Mouse (Mus musculus) liver, embryonic 14.5 days (tissue): ENCODE measurements around the gene Chrng. TPM values are rescaled to one million over a fixed set of nuclear protein-coding genes. Genes with fewer than 3 reads are reported as not detected.

Experiments used
- ATAC-seq: fragments of 200-750 bp; cut with Nextera tagmentation; 2 replicates; pipeline ENCODE4 v1.8.0; 2017; ENCODE audit warnings: moderate number of reproducible peaks, mild to moderate bottlenecking, moderate library complexity; ENCODE audit not compliant: insufficient read depth
- DNase-seq, 3 experiments: peaks; one replicate each; pipeline ENCODE4 v3.0.0-alpha.2; 2012 to 2013; ENCODE audit warnings: low read depth in 3 of 3, low spot score in 3 of 3
- H3K27ac ChIP-seq: fragments of 300-500 bp; sonication (generic); 2 replicates; pipeline ENCODE4 v1.5.1; 2014; ENCODE audit warnings: moderate library complexity, mild to moderate bottlenecking, control low read depth, inconsistent platforms
- H3K27me3 ChIP-seq: fragments of 300-500 bp; sonication (generic); 2 replicates; pipeline ENCODE4 v1.6.1; 2014; ENCODE audit warnings: mild to moderate bottlenecking, low read length, moderate library complexity; ENCODE audit not compliant: control insufficient read depth, insufficient read depth
- H3K36me3 ChIP-seq: fragments of 300-500 bp; sonication (generic); replicated peaks from 2 replicates; pipeline ENCODE4 v1.6.1; 2014; ENCODE audit warnings: low read depth; ENCODE audit not compliant: control insufficient read depth, insufficient read depth
- H3K4me1 ChIP-seq, 2 experiments: fragments of 200-500 bp in 1 of 2; fragments of 300-500 bp in 1 of 2; sonication (generic) in 1 of 2; replicated peaks; 2 replicates each; pipeline ENCODE4 v1.6.1; 2012 to 2014; ENCODE audit warnings: antibody characterized with exemption in 1 of 2, inconsistent platforms in 1 of 2, low read length in 1 of 2; ENCODE audit not compliant: control insufficient read depth in 2 of 2, insufficient read depth in 2 of 2
- H3K4me2 ChIP-seq: fragments of 300-500 bp; sonication (generic); 2 replicates; pipeline ENCODE4 v1.6.1; 2014; ENCODE audit warnings: low read depth, mild to moderate bottlenecking, control low read depth, moderate library complexity
- H3K4me3 ChIP-seq, 2 experiments: fragments of 200-500 bp in 1 of 2; fragments of 300-500 bp in 1 of 2; sonication (generic) in 1 of 2; 2 replicates each; pipeline ENCODE4 v1.5.1; 2012 to 2014; ENCODE audit warnings: low read depth in 2 of 2, low read length in 2 of 2, mild to moderate bottlenecking in 2 of 2, control low read depth in 1 of 2, inconsistent platforms in 1 of 2, moderate library complexity in 1 of 2; ENCODE audit not compliant: insufficient read depth in 1 of 2
- H3K9ac ChIP-seq: fragments of 300-500 bp; sonication (generic); replicated peaks from 2 replicates; pipeline ENCODE4 v1.6.1; 2014; ENCODE audit warnings: mild to moderate bottlenecking, control low read depth, moderate library complexity
- H3K9me3 ChIP-seq: fragments of 300-500 bp; sonication (generic); 2 replicates; pipeline ENCODE4 v1.6.1; 2016; ENCODE audit warnings: low read length, mixed read lengths; ENCODE audit not compliant: control insufficient read depth
- CTCF ChIP-seq: IDR thresholded peaks from 2 replicates; pipeline ENCODE4 v1.5.1; 2016; ENCODE audit warnings: antibody characterized with exemption, low read depth, control low read depth
- EP300 ChIP-seq: IDR thresholded peaks from 2 replicates; pipeline ENCODE4 v1.6.1; 2016; ENCODE audit warnings: antibody characterized with exemption, low read depth
- WGBS: fragments of 180-500 bp; shearing (Covaris S2); extraction: QIAGEN DNeasy Blood & Tissue Kit; methylation state at CpG from one replicate; pipeline ENCODE4 v1.1.7; 2014; ENCODE audit not compliant: insufficient replicate concordance; 5-methylcytosine and 5-hydroxymethylcytosine counted together
- polyA plus RNA-seq, 2 experiments: library from polyadenylated mRNA; depleted of rRNA in 1 of 2; stranded (reverse) in 1 of 2; unstranded in 1 of 2; fragments of >200 nt; fragmentation: Nextera tagmentation in 1 of 2; extraction: Ambion mirVana in 1 of 2; gene quantifications; 2 replicates each; pipeline versions ENCODE4 v1.2.1 to v1.2.3; 2012 to 2014

Gene Chrng
- polyA plus RNA-seq (2012; rRNA removed) = not detected in 2 replicates
- not detected in 2 replicates for polyA plus RNA-seq (2014; fragmentation: Nextera tagmentation; extraction: Ambion mirVana)

DNA sequence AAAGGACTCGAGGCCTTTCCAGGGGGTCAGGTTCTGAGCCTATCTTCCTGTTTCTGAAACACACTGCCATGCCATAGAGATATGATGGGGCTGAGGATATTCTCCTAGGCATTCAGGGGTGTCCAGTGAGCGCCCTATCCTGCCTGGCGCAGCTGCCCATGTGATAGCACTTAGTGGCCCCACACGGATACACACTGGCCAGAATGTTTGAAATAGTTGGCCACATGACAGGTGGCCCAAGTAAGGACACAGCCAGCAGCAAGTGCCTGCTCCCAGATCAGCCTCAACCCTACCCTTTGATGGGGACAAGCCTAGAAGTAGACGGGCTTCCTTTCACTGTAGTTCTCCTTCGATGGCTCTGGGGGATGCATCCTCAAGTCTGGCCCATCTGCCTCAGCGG lies at the start of gene Chrng:
Gene Chrng (plus strand): TSS at position 193 of the 400 bp plus-strand sequence.
- Histone ChIP-seq H3K4me1 (no peaks in the 10 kb centered on the region), H3K4me2 (no peak within 1 kb of the TSS), H3K9me3 (no peaks in the 10 kb centered on the region), H3K9ac (no peak within 1 kb of the TSS), H3K27ac (no peak within 1 kb of the TSS), H3K4me3 (no peak within 1 kb of the TSS), H3K36me3 (no peaks in the 10 kb centered on the region), H3K27me3 (peaks cover 7% of the 10 kb centered on the region)
- DNase-seq = no peak
- TF ChIP-seq EP300 (no peak), CTCF (no peak)
- 61% methylated on average over 7 of the region's 7 CpGs for WGBS
- no peak for ATAC-seq

DNA sequence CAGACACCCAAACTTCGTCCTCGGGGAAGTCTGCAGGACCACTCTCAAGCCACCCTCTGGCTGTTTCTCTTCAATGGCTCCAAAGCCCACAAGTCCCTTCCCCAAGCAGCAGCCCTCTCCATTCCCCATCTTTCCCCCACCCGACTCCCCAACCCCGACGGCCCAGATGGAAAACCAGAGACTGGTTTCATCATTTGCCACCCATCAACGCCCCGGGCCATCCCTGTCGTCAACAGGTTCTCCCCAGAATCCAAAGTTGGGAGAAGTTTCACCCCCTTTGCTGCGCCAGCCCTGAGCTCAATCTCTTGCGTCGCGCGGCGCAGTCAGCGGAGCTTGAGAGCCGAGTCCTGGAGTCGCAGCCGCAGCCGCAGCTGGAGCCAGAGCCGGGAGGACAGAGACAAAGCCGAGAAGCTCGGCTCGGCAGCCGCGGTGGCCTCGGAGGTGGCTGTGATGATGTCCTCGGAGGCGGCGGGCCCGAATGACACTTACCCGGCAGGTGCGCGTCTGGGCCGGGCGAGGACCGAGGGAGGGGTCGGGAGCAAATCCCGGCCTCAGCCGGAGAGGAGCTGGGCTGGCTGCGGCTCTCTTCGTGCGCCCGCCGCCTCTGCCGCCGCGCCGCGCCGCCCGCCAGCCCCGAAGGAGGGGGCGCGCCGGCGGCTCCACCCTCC lies 48.8 kb upstream of the Chrng start:
- Histone ChIP-seq H3K27ac (no peak overlapping the region), H3K36me3 (no peaks in the 10 kb centered on the region), H3K9me3 (no peaks in the 10 kb centered on the region), H3K27me3 (peaks cover 69% of the 10 kb centered on the region), H3K9ac (no peak overlapping the region), H3K4me1 (no peaks in the 10 kb centered on the region), H3K4me2 (no peak overlapping the region), H3K4me3 (no peak overlapping the region)
- no peak for DNase-seq
- no peak for ATAC-seq
- TF ChIP-seq CTCF = no peak
- TF ChIP-seq EP300 = no peak
- WGBS = 2% methylated on average over 54 of the region's 56 CpGs

DNA sequence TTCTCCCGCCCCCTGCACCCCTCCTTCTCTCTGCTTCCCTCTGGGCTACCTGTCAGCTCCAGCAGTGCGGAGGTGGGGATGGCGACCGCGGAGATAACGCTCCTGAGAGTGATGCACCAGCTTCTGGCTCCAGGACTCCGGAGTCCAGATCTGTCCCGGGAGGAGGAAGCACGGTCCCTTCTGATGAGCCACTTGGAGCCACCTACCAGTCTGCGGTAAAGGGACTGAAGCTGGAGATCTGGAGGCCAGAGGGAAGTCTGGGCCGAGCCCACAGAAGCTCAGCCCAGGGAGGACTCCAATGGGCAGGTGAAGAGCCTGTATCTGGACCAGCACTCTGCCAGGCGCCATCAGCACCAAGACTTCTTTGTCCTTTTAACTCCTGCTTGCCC lies 48.3 kb upstream of the Chrng start, which contains the start of gene Ecel1:
Gene Ecel1 (minus strand): TSS at position 323 of the 389 bp plus-strand sequence.
- no peak within 1 kb of the TSS for H3K4me2 ChIP-seq

GRCm38 (mm10) chr1:87159396-87159795 lies 45.1 kb upstream of the Chrng start:
- Histone ChIP-seq H3K27me3 (peaks cover 37% of the 10 kb centered on the region), H3K4me2 (no peak overlapping the region), H3K9me3 (no peaks in the 10 kb centered on the region), H3K27ac (no peak overlapping the region), H3K4me1 (no peaks in the 10 kb centered on the region), H3K9ac (no peak overlapping the region), H3K36me3 (no peaks in the 10 kb centered on the region), H3K4me3 (no peak overlapping the region)
- DNase-seq (no peak), ATAC-seq (no peak)
- TF ChIP-seq CTCF (no peak), EP300 (no peak)
- WGBS = 48% methylated on average over 3 of the region's 3 CpGs

More for the DNA sequence above, 48.3 kb upstream of the Chrng start, which contains the start of gene Ecel1:
- Histone ChIP-seq H3K9me3 (no peaks in the 10 kb centered on the region), H3K9ac (no peak within 1 kb of the TSS), H3K27me3 (peaks cover 69% of the 10 kb centered on the region), H3K4me3 (no peak within 1 kb of the TSS), H3K36me3 (no peaks in the 10 kb centered on the region), H3K4me1 (no peaks in the 10 kb centered on the region), H3K27ac (no peak within 1 kb of the TSS)
- 2% methylated on average over 12 of the region's 12 CpGs for WGBS
- no peak for DNase-seq
- TF ChIP-seq EP300 (no peak), CTCF (no peak)
- ATAC-seq = no peak

- Histone ChIP-seq H3K36me3 (no peaks in the 10 kb centered on the region), H3K4me1 (no peaks in the 10 kb centered on the region), H3K4me3 (no peak overlapping the region), H3K4me2 (no peak overlapping the region), H3K27me3 (no peaks in the 10 kb centered on the region; the same call in 1 of the 2 replicates), H3K9ac (no peak overlapping the region), H3K27ac (no peak overlapping the region), H3K9me3 (no peaks in the 10 kb centered on the region)
- WGBS = 26% methylated on average over 11 of the region's 11 CpGs
- TF ChIP-seq EP300 = no peak
- no peak for TF ChIP-seq CTCF
- DNase-seq (no peak), ATAC-seq (no peak)
Observed at GRCm38 (mm10) chr1:87164164-87164795, 40.2 kb upstream of the Chrng start.
